Mouse (Mus musculus) urinary bladder, postnatal 25 days (tissue): ENCODE data around the gene Psd4.

Source experiments
- DNase-seq: peaks from one replicate; pipeline ENCODE4 v3.0.0; 2022; ENCODE audit warnings: low spot score

Gene Psd4

GRCm38 (mm10) chr2:24386158-24386963, 19.0 kb downstream of the Psd4 start:
- no peak for DNase-seq

GRCm38 (mm10) chr2:24386964-24387320, 19.6 kb downstream of the Psd4 start:
- DNase-seq: no peak

GRCm38 (mm10) chr2:24387361-24388283, 20.2 kb downstream of the Psd4 start:
- DNase-seq: no peak

- no peak for DNase-seq
Measured at GRCm38 (mm10) chr2:24393251-24393650, 25.9 kb downstream of the Psd4 start.

- no peak for DNase-seq
Measured at GRCm38 (mm10) chr2:24397115-24397514, 29.7 kb downstream of the Psd4 start.

- no peak for DNase-seq
Measured at GRCm38 (mm10) chr2:24400711-24401110, 33.3 kb downstream of the Psd4 start.

- DNase-seq: peak; percentile 70
Measured at GRCm38 (mm10) chr2:24405345-24406012, 38.1 kb downstream of the Psd4 start.

- no peak for DNase-seq
Measured at GRCm38 (mm10) chr2:24407701-24408485, 40.5 kb downstream of the Psd4 start.

GRCm38 (mm10) chr2:24409166-24409565, 41.8 kb downstream of the Psd4 start:
- peak; percentile 65 for DNase-seq

GRCm38 (mm10) chr2:24413172-24413571, 45.8 kb downstream of the Psd4 start:
- no peak for DNase-seq

GRCm38 (mm10) chr2:24413677-24414076, 46.3 kb downstream of the Psd4 start:
- DNase-seq: no peak

- DNase-seq: no peak
Measured at GRCm38 (mm10) chr2:24416668-24417067, 49.3 kb downstream of the Psd4 start.

GRCm38 (mm10) chr2:24417106-24417505, 49.7 kb downstream of the Psd4 start:
- DNase-seq: no peak

GRCm38 (mm10) chr2:24417564-24417963, 50.2 kb downstream of the Psd4 start:
- DNase-seq: no peak

GRCm38 (mm10) chr2:24421211-24421863, 54.0 kb downstream of the Psd4 start:
- no peak for DNase-seq

- DNase-seq: no peak
Measured at GRCm38 (mm10) chr2:24422815-24423214, 55.4 kb downstream of the Psd4 start.

GRCm38 (mm10) chr2:24425630-24426029, 58.2 kb downstream of the Psd4 start:
- no peak for DNase-seq

GRCm38 (mm10) chr2:24427866-24428675, 60.7 kb downstream of the Psd4 start:
- DNase-seq: no peak

- DNase-seq: no peak
Measured at GRCm38 (mm10) chr2:24429806-24430205, 62.4 kb downstream of the Psd4 start.

GRCm38 (mm10) chr2:24434670-24435069, 67.3 kb downstream of the Psd4 start:
- DNase-seq: no peak
